Mouse (Mus musculus) brain, embryonic 18.5 days (tissue): ENCODE results near the gene Rrp9.

Experiments used
- DNase-seq: peaks from one replicate; pipeline ENCODE4 v3.0.0-alpha.2; 2012; ENCODE audit warnings: low read depth, low spot score

The Rrp9 gene

DNA sequence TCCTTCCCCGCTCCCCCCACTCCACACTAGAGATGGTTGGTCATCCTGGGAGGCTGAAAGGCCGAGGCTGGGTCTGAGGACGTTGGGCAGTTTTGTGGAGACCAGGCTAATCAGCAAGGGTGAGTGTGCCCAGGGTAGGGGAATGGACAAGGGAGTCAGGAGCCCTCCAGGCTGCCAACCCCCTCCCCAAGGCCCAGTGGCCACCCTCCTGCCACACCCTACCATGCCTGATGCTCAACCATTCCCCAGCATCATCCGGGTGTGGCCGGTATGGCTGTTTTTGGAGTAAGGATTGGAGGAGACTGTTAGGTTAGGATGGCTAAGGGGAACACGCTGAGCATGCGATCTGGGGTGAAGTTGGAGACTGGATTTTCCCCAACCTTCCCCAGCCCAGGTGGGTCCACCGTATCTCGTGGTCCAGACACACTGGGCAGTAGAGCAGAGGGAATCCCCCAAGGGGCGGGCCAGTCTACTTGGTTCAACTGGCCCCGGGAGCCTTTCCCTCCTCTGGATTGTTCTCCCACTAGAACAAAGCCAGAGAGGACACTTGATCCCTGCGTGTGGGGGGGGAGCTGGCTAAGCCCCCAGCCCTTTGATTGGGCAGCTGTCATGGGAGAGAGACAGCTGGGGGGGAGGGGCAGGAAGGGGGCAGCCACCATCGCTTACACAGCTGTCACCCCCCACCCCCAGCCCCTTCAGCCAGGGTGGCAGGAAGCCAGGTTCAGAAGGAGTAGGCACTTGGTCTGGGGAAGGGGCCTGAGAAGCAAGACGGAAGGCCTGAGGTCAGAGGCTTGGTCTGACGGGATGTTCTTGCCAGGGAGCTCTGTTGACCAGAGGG, 19.2 kb upstream of the Rrp9 start:
- no peak for DNase-seq

DNA sequence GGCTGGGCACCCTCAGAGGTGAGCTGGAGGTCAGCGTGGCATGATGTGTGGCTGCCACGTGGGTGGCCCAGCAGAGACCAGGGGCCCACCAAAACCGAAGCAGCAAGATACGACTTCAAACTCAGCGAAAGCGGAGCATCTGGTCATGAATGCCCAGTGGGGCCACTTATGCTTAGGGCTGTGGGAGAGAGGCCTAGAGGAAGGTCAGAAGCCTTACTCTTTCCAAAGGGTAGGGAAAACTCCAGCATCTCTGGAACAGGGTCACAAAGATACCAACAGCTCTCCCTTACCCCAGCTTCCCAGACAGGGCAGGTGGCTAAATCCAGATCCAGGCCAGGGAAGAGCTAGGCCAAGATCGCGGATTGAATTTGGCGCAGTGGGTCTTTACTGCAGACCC, 18.6 kb upstream of the Rrp9 start:
- DNase-seq, result no peak

DNA sequence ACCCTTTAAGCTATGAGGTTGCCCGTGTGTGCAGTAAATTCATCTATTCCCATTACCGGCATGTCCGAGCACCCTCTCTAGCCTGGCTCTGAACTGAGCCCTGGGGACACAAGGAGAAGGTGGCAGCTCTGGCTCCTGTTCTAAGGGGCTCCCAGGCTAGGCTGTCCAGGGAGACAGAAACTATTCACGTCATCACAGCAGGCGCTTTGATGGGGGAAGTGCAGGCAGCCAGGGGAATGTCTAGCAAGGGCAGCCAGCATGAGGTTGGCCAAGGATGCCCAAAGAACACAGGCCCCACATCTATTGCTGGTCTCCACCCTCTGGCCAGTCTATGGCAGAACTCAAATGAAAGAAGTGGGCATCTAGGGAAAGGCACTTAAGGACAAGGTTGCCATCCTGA, 17.8 kb upstream of the Rrp9 start:
- no peak for DNase-seq

DNA sequence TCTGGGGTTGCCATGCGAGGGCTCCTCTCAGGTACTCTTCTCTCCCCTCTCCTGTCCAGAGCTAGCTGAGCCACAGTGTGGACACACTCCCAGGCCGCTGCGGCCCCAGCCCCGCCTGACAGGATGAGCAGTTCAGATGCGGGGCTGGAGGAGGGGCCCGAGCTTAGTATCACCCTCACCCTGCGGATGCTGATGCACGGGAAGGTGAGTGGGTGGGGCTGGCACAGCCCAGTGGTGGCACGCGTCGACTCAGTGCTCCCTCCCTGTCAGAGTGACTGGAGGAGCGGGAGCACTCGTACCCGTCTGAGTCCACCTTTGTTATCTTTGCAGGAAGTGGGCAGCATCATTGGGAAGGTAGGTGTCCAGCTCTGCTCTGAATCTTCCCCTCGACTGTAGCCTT, 15.8 kb upstream of the Rrp9 start:
- no peak for DNase-seq

DNA sequence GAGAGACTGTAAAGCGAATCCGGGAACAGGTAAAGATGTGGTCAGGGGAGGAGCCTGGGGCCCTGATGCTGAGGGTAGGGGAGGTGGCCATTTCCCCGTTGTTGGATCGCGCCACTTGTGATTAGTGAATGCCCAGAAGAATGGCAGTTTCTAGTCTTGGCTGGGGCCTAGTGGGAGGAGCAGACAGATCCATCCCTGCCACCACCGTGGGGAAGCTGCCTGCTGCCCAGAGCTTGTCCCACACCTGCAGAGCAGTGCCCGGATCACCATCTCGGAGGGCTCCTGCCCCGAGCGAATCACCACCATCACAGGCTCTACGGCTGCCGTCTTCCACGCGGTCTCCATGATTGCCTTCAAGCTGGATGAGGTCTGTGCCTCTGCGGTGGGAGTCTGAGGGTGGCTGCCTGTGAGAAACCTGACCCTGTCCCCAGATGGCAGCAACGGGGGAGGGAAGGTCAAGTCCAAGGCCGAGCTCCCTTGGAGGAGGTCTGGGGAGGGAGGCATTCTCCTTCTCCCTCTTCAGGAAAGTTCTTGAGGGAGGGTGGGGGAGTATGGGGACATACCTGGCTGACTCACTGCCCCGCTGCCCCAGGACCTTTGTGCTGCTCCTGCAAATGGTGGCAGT, 15.2 kb upstream of the Rrp9 start:
- no peak for DNase-seq

DNA sequence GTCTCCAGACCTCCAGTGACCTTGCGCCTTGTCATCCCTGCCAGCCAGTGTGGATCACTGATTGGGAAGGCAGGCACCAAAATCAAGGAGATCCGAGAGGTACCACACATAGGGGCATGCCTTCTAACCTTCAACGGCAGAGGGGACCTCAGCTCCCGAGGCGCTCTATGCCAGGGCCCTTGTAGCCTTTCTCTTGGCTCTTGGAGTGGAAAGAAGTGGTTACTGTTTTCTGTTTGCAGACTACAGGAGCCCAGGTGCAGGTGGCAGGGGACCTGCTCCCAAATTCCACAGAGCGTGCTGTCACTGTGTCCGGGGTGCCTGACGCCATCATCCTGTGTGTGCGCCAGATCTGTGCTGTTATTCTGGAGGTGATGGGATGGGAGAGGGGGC, 14.7 kb upstream of the Rrp9 start:
- no peak for DNase-seq

DNA sequence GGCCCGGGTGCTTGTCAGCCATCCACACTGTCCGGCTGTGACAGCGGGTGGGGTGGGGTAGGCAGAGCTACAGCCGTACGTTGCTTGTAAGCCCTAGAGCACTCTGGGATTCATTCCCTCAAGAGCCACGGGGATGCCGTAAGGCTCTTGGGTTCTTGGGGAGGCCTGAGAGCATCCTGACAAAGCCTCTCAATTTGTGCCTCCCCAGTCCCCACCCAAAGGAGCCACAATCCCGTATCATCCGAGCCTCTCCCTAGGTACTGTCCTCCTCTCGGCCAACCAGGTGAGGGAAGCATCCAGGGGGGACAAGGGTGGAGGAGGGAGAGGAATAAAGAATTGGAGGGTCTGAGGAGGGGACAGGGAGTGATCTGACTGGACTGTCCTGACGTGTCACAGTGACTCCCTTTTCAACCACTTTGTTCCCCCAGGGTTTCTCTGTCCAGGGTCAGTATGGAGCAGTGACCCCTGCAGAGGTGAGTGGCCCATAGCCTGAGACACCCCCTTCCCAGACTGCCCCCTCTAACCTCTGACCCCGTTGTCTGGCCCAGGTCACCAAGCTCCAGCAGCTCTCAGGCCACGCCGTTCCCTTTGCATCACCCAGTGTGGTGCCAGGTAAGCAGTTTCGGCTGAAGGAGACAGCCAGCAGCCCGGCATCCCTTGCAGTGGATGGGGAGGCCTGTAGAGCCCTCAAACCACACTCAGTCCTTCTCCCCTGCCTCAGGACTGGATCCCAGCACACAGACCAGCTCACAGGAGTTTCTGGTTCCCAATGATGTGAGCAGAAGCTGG, 13.9 kb upstream of the Rrp9 start:
- DNase-seq, result no peak

DNA sequence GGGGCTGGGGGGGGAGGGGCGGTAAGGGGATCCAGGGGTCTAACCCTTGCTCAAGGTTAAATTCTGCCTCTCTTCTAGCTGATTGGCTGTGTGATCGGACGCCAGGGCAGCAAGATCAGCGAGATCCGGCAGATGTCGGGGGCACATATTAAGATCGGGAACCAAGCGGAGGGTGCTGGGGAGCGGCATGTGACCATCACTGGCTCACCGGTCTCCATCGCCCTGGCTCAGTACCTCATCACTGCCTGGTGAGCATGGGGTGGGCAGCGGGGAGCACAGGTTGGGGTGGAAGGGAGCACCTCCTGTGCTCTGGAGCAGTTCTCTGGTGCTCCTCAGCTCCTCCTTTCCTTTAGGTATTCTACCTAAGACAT, 13.3 kb upstream of the Rrp9 start:
- no peak for DNase-seq

DNA sequence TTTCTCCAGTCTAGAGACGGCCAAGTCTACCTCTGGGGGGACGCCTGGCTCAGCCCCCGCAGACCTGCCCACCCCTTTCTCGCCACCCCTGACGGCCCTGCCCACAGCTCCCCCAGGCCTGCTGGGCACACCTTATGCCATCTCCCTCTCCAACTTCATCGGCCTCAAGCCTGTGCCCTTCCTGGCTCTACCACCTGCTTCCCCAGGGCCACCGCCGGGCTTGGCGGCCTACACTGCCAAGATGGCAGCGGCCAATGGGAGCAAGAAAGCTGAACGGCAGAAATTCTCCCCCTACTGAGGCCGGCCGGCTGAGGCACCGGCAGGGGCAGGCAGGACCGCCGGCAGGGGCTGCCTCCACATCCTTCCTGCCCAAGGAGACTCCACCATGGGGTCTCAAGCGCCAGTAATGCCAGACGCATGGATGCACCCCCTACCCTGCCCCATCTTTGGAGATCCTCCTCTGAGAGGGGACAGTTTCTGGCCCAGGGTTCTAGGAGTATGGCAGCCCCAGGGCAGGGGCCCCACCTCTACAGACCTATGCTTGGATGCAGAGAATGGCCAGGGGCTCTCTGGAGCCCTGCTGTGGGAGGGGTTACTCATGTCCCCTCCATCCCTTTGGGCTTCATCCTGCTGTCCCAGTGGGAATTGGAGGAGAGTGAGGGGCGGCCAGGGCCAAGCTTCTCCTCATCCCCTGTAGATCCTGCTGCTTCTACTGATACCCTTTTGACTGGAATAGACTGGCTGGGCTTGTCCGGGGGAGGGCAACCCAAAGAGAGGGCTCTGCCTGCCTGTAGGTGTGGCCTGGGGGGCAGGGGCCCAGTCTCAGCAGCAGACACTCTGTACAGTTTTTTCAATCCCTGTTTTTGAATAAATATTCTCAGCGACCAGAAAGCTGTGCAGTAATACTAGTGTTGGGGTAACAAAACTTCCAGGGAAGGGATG, 12.4 kb upstream of the Rrp9 start:
- DNase-seq, result no peak

DNA sequence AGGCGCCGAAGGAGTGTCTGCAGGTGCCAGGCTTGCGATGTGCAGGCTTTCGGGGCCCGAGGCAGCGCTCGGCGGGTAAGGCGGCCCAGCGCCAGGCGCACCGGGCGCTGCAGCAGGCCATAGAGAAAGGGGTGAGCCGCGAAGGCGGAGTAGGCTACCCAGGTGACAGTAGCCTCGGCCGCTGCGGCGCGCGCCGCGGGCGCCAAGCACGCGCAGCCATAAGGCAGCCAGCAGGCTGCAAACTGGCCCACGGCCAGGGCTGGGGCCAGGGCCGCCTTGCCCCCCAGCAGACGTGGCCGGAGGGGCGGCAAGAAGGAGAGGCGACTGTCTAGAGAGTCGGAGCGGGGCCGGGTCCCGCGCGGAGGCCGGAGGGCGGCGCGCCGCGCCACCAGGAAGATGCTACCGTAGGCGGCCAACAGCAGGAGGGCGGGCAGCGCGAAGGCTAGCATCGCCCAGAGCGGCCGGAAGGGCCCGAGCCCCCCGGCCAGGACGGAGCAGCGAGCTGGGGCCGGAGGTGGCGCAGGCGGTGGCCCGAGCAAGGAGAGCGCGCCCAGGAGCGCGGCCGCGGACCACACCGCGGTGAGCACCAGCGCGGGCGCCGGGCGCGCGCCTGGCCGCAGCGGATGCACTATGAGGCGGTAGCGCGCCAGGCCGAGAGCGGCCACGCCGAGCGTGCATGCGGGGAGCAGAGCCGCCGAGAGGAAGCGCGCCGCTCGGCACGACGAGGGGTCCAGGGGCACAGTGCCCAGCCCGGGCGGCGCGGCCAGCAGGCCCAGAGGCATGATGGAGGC, 10.8 kb upstream of the Rrp9 start:
- no peak for DNase-seq

DNA sequence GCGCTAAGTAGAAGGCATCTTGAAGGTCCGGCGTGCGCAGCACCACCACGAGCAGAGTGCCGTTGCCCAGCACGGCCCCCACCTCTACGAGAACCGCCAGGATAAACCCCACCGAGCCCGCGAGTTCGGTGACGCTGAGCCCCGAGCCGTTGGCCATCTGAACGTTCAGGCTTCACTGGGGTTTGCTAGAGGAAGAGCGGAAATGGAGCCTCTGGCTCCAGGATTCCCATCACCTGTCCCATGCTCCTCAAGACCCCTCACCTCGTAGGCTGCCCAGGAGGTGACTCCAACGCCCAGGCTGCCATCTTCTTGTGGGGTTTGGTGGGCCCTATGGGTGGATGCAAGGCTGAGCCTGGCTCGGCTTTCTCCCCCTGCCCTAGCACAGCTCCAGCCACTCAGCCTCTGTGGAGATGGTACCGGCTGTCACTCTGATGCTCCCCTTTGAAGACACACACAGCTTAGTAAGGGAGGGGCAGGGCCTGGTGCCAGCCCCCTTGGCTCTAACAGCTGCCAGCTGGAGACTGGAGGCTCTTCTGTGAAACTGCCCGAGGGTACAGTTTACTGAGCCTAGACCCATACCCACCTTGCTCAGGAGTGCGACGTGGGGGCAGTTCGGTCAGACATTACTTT, 10.1 kb upstream of the Rrp9 start, which contains the start of gene Gpr62:
Gene Gpr62 (minus strand): TSS at position 368 of the 630 bp plus-strand sequence.
- no peak for DNase-seq

DNA sequence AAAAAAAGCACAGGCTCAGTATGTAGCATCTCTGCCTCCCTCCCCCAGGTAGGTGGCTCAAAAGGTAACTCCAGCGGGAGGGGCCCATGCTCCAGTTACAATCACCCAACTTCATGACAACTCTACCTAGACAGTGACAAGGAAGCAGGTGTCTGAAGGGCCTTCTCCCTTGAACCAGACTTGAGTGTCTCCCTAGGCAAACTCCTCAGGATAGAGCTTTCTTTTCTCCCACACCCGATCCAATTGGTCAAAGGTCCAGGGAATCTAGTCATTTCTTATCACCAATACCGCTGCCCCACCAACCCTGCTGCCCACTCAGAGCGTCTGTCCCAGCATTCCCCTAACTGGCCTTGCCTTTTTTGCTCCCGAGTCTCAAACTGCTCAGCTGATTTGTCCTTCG, 9.0 kb upstream of the Rrp9 start:
- DNase-seq, result no peak

DNA sequence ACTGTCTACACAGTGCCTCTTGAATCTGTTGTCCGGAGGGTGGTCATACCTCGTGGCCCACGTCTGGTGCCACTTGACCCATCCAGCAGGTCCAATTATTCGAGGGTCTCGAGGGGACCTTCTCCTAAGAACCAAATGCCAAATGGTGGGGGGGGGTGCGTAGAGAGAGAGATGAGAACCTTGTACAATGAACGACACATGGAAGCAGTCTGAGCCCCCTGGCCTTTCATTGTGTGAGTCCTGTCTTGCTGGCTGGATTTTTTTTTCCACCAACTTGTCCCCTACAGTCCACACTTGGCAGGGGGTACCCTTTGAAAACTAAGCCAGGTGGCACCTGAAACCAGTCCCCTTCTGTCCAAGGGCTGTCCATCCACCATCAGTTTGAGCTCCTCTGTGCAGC, 8.0 kb upstream of the Rrp9 start:
- DNase-seq, result no peak

DNA sequence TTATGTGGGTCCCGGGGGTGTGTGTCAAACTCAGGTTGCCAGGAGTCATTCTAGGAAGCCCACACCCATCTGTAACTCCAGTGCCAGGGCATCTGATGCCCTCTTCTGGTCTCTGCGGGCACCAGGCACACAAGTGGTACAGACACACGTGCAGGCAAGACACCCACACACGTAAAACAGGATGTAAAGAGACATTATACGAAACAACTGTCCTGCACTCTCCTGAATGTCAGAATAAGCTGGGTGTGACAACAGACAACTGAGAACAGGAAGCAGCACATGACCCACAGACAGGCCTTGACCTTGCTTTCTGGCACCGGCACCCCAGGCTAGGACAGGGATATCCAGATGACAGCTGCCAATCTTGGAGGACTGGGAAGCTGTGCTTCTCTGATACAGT, 6.4 kb upstream of the Rrp9 start:
- DNase-seq, result no peak

DNA sequence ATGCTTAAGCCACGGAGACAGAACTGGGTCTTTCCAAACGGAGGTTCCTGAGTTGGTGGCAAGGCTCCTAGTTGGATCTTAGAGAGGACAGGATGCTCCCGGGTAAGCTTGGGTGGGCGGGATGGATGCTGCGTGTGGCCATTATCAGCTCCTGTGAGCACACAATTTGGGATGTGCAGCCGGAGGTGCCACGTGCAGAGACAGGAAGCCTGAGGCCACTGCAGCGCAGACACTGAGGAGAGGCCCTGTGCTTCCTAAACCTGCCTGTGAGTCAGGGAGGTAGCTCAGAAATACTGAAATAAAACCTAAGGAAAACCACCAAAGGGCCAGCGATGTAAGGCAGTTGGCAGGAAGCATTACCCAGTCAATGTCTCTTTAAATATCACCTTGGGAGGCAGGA, 6.0 kb upstream of the Rrp9 start:
- DNase-seq, result no peak

DNA sequence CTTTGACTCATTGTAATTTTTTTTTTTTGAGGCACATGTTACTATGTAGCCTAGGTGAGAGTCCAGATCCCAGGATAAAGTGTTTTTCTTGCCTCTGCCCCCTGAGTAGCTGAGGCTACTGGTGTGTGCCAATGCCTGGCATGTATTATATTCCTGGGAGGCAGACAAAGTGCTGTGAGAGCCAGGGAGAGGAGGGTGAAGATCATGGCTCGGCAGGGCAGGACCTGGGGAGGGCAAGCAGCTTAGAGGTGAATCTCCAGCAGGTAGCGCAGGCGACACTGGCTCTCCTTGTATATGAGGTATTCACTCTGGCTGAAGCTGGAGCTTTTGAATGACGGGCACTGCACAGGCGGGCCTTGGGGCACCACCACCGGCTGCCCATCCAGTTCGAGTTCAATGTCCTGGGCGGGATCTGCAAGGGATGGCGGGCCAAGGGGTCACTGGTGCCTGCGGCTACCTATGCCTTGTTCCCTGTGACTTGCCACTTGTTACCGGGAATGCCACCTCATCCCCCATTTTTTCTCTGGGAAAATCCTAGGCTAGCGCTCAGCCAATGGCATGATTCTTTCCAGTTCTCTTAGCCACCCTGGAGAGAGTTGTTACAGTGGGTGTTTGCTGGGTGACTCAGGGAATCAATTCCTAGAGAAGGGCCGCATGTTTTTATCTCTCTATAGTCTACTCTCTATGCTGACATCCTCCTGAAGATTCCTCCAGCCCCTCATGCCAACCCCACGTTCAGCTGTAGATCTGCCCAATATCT, 4.6 kb upstream of the Rrp9 start:
- DNase-seq, result no peak

DNA sequence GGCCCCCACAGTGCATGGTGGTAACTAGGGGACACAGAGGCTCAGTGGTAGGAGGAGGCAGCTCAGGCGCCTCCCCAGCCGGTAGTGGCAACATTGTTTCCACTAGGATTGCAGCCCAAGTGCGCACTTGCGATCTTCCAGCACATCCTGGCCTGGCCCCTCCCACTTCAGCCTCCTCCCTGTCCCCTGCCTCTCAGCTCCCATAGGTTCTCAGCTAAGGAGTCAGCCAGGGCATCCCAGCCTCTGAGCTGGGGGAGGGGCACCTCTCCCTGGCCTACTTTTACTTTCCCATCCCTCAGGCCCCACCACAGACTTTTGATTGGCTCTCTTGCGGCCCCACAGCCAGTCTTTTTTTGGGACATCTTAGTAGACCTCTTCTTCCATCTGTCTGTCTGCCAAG, 3.9 kb upstream of the Rrp9 start:
- no peak for DNase-seq

DNA sequence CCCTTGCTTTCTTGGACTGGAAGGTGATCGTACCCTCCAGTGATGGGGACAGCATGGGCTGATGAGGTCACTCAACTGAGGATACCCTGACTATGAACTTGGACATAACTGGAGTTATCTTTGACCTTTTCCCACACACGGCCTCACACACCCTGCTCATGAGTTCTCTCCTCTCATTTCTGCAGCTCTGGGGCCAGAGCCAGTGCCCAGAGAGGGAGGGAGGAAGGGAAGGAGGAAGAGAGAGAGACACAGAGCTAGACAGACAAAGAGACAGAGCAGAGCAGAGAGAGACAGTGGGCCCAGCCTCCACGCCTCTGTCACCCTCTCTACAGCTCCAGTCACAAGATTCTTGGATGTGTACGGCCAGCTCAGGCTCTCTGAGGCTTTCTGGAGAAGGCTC, 3.4 kb upstream of the Rrp9 start:
- DNase-seq, result no peak

DNA sequence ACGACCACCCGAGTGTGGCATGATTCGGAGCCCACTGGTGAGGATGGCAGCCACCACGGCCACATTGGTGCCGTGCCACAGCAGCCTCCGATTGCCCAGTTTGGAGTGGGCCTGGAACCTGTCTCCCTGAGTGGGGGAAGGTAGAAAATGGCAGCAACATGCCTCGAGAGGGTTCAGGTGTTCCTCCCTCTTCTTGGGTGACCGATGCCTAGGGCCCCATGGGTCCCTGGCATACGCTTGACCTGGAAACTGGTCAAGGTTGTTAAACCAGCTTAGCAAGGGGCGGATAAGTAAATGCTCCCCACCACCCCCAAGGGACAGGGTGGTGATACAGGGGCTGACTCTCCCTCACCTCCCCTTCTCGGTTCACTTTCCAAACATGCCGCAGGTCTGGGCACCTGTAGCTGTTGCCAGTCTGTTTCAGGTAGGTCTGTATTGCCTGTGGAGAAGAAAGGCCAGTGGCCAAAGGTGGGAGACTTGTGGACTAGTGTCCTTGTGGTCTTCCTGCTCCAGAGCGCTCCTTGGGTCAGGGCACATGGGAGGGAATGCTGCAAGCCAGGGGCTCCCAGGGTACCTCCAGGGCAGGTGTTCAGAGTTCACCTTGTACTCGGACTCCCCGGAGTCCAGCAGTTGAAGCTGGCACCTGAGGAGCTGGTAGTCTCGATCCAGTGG, 2.5 kb upstream of the Rrp9 start:
- DNase-seq, result no peak
